Mouse (Mus musculus): ENCODE measurements around the gene Pdp2.
A peak's percentile ranks its signal among the peaks of the same experiment; 100 is the strongest.

Gene Pdp2

GRCm38 (mm10) chr8:104597656-104598055, 6.4 kb downstream of the Pdp2 start:
- no peak for DNase-seq (ENCODE audit: low spot score)

DNA sequence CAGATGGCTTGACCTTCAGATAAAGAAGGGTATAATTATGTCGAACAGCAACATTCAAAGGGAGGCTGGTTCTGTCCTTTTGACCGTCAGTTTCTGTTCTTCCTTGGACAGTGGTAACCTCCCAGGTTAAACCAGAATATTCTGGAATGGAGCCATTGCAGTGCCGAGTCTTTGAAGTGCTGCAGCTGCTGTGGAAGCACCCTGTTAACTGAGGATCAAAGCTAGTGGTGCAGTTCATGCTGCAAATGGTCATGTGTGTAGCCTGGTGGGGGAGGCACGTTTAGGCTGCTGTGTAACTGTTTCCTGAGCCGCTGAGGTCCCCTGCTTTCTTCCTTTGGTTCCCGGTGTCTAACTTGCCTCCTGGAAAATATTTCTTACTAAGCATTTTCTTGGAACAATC, 7.2 kb downstream of the Pdp2 start:
- no peak for DNase-seq (ENCODE audit: low spot score)

DNA sequence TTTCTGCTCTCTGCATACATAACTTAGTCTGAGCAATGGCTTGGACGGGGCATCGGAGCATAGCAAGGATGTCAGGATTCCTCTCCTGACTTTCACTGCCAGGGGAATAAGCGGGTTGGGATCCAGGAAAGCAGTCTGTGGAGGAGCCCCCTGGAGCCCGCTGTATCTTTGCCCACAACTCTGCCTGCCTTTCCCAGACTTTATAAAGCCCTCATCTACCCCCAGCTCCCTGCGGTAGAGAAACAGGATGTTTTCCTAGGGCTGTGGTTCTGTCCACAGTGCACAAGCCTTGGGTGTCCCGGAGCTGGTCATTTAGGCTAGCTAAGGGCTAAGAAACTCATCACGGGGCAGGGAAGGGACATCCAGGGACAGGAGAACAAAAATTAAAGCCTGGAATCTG, 10.1 kb downstream of the Pdp2 start:
- no peak for DNase-seq (ENCODE audit: low spot score)

GRCm38 (mm10) chr8:104601941-104602371, 10.7 kb downstream of the Pdp2 start:
- peak; percentile 28 for DNase-seq (ENCODE audit: low spot score)

GRCm38 (mm10) chr8:104602468-104603244, 11.4 kb downstream of the Pdp2 start:
- DNase-seq (ENCODE audit: low spot score) = peak; percentile 84

GRCm38 (mm10) chr8:104603245-104603593, 12.0 kb downstream of the Pdp2 start:
- no peak for DNase-seq (ENCODE audit: low spot score)

DNA sequence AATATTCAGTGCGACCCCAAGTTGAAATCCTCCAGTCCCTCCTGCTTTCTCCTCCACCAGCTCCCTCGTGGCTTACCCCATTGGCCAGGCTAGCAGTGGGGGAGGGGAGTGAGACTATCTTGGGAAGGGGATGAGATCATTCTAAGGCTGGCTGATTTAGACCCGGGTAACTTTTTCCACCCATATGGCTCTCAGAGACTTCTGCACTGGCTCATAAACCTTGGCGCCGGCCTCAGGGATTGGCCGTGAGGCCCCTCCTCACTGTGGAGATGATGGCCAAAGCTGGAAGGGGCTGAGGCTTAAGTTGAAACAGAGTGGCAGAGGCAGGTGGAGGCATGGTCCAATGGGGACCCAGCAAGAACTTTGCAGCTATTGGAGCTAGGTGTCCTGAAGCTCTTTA, 15.1 kb downstream of the Pdp2 start:
- no peak for DNase-seq (ENCODE audit: low spot score)

DNA sequence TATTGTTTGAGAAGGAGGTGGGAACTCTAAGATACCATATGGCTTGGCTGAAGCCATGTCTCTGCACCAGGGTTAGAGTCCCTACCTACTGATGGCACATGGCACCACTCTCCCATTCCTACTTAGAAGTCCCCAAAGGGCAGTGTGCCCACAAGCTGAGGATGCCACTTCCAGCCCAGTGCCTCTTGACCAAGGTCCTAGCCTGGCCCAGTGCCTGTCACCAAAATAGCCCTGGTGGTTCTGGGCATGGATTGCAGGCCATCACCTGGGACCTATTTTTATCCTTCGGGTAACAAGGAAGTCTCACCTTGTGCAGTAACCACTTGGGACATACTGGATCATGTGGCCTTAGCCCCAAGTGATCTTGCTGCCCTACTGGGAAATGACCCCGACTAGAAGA, 16.7 kb downstream of the Pdp2 start:
- no peak for DNase-seq (ENCODE audit: low spot score)

GRCm38 (mm10) chr8:104609222-104609621, 18.0 kb downstream of the Pdp2 start:
- no peak for DNase-seq (ENCODE audit: low spot score)

GRCm38 (mm10) chr8:104610185-104610766, 19.0 kb downstream of the Pdp2 start:
- DNase-seq (ENCODE audit: low spot score) = no peak

DNA sequence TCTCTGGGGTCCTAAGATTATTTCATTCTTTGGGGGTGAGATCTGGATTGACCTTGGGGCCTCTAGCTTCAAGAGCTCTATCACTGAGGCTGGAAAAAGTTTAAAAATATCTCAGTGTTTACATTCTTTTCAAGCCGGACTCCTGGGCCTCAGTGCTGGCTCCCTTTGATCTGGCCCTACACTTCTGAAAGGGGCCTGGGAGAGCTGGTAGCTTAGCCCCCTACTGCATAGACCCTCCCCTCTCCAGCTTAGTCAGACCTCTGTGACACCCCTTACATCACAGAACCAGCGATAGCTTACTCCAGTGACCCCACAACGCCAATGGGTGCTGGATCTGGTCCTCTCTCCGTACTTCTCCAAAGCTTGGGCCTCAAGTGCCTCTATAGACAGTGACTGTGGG, 20.4 kb downstream of the Pdp2 start:
- no peak for DNase-seq (ENCODE audit: low spot score)

DNA sequence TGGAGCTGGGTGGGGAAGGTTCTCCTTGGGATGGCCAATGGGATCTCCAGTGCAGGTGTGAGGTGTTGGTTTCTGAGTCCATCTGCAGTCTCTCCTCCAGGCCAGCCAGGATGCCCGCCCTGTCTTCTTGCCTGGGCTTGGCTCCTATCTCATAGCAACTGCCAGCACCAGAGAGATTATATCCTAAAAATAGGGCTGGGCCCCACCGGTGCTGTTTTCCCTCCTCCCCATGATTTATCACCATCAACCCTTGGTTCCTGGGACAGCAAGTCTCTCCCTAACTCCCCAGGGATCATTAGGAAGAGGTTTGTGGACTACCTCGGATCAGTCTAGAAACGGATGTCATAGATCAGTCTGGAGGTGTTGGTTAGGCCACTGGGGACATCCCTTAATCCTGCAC, 21.9 kb downstream of the Pdp2 start:
- no peak for DNase-seq (ENCODE audit: low spot score)

DNA sequence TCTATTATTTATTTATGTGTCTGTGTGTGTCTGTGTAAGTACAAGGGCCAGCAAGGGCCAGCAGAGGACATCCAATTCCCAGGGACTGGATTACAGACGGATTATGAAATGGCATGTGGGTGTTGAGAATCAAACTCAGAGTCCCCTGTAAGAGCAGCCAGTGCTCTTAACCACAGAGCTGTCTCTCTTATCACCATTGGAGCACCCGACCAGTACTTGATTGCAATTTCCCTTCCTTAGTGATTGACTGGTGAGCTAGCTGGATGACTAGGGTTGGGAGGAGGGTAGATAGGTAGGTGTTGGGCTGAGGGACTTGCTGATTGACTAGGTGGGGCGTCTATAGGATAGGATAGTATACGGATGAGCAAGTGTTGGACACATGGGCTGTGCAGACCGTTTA, 29.5 kb downstream of the Pdp2 start:
- DNase-seq (ENCODE audit: low spot score) = no peak

DNA sequence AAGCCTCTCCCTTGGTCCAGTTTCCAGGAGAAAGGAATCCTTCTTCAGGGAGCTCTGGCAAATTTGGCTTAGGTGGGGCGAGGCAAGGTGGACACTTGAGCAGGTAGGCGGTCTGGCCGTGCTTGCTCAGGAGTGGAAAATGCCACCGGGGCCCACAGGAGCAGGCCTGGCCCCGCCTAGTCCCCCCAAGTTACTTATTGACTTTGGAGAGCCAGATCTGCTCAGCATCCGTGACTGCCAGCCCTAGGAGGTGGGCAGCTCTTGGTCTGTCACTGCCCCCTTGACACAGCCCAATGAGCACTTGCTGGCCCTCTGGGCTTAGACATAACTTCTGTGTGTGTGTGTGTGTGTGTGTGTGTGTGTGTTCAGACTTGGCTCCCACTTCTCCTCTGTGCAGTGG, 32.9 kb downstream of the Pdp2 start, which contains the start of gene Cdh16:
Cdh16 (minus strand) TSS at position 236 of the 400 bp plus-strand sequence.
- DNase-seq (ENCODE audit: low spot score) = no peak

DNA sequence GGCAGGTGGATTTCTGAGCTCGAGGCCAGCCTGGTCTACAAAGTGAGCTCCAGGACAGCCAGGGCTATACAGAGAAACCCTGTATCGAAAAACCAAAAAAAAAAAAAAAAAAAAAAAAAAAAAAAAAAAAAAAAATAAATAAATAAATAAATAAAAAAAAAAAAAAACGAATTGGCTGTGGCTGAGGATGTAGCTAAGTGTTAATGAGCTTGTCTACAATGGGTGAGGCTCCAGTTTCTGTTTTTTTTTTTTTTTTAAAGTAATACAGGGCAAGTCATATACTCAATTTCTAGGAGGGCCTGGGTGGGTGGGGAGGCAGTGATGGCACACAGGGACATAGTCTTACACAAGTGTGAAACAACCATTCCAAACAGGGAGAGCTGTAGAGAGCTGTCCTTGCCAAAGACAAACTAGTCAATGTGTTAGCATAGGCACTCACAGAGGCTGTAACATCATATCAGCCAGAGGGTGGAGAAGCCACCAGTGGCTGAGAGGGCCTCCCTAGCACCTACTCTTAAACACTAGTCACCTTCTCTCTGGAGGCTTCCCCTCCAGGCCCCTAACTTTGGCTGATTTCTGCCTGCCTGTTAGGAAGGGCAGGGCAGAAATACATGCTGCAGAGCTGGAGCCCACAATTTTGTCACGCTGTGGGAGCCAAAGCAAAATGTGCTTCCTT, 36.0 kb downstream of the Pdp2 start:
- DNase-seq (ENCODE audit: low spot score) = no peak

- DNase-seq (ENCODE audit: low spot score) = no peak
Measured at GRCm38 (mm10) chr8:104628402-104628801, 37.2 kb downstream of the Pdp2 start.

DNA sequence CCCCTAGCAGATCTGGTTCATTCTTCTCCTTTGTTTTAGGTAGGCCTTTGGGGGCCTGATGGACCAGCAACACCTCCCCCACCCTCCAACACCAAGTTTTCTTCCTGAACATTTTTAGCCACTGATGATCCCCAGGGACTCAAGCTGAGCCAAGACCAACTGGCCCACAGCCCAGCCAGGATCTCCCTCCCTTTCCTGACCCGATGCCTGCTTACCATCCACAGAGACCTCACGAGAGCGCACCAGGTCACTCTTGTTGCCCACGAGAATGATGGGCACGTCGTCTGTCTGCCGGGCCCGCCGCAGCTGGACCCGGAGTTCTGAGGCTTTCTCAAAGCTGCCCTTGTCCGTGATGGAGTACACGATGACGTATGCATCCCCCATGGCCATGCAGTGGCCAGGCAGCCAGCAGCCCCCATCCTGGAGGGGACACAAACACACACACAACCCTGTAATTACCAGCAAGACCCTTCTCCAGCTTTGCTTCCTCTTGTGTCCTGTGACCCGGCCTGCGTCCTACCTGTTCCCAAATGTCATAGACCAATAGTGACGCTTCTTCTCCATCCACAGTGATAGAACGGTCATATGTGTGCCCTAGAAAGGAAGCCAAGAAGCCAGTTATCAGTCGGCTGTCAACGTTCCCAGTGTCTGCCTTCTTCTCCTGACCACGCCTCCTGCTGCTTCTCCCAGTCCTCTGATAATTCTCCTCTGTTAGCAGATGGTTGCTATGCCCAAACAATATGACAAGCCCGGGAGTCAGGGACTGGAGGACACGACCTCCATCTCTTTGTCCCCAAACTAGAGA, 38.3 kb downstream of the Pdp2 start:
- DNase-seq (ENCODE audit: low spot score) = no peak

DNA sequence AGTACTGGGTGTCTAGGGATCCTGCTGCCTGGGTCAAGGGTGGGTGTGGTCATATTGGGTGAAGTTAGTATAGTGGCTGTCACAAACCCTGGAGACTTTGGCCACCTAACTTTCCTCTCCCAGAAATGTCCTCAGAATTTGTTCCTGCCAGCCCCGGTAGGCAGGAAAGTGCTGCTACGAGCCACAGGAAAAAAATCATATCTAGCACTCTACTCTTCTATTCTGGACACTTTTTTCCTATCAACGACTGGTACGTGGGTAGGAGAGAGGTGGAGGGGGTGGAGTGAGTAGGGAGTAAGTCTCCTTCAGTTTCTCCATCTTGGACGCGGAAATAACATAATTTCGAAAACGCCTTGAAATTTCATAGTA, 38.8 kb downstream of the Pdp2 start:
- no peak for DNase-seq (ENCODE audit: low spot score)

DNA sequence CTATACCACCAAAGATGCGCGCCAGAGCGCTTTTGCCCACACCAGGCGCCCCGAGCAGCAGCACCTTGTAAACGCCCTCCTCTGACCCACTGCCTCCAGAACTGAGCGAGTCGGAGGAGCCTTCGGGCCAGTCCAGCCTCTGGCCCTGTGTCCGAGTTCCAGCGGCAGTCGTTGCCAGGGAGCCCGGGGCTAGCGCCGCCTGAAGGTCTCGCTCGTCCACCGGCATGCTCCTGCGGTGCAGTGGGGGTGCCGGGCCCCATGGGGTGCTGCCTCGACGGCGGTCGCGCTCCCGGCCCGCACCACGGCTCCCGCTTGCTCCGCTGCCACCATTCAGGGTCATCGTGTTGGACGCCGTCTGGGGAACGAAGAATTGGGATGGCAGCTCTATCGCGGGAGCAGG, 39.3 kb downstream of the Pdp2 start:
- DNase-seq (ENCODE audit: low spot score) = no peak

DNA sequence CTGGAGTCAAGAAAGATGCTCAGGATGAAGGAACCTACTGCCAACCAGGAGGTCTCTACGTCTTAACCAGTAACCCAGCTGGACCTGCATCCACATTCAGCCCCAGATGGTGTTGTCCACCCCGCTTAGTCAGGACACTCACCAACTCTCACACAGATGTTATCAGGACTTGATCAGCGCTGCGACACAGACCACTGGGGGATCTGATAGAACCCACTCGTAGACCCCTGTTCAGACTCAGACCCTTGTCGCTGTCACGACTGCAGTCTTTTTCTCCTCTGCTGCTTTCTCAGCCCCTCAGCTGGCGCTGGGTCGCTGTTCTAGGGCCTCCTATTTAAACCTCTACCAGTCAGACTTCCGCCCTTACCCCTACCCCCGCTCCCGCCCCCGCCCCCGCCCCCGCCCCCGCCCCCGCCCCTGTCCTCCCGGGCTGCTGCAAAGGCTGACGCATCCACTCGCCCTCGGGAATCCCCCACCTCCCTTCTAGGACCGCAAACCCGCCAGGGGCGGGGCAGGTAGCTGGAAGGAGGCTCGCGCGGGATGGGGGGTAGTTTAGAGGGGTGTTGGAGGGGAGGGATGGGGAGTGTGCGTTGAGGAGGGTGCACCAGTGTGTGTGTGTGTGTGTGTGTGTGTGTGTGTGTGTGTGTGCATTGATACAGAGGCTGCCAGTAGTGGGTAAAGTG, 39.9 kb downstream of the Pdp2 start, which contains the start of gene Rrad:
Rrad (minus strand) TSS at position 347 of the 683 bp plus-strand sequence.
- DNase-seq (ENCODE audit: low spot score) = peak; percentile 44

- DNase-seq (ENCODE audit: low spot score) = no peak
Measured at GRCm38 (mm10) chr8:104631975-104632374, 40.7 kb downstream of the Pdp2 start.

DNA sequence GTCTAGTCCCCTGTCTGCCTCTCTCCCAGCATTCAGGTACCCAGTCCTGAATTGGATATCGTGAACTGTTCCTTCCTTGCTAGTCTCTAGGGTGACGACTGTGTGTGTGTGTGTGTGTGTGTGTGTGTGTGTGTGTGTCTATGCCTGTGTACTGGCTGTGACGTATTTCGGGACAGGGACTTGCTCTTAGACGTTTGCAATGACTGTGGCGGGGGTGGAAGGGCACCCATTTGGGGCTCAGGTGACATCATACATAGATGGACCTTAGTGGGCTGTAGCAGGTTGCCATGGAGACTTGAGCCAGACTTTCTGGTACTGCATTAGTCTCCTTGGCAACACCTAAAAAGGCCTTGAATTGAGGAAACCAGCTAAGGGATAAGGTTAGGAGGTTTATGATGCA, 41.2 kb downstream of the Pdp2 start:
- no peak for DNase-seq (ENCODE audit: low spot score)
